Mouse (Mus musculus): ENCODE measurements around the gene Chp2. TPM values are rescaled to one million over a fixed set of nuclear protein-coding genes. Genes with fewer than 3 reads are reported as not detected.
"Not testable (repeated sequence)": the region's sequence is repeated elsewhere in the genome, so short reads cannot be mapped to it uniquely, and the experiment has no call there.

Chp2 gene
- polyA plus RNA-seq, 1 experiment from 2014 or later, result 0.22 TPM

- no peak overlapping the region for H3K27ac ChIP-seq (replicated peaks)
- H3K27me3 ChIP-seq, result no peaks in the 10 kb centered on the region
- 88% methylated on average over 2 of the region's 2 CpGs for WGBS
- no peaks in the 10 kb centered on the region for H3K9me3 ChIP-seq
- H3K4me2 ChIP-seq (replicated peaks), result no peak overlapping the region
- H3K4me1 ChIP-seq, result no peaks in the 10 kb centered on the region
- no peak for ATAC-seq (ENCODE audit: low FRiP score, low read depth)
- H3K9ac ChIP-seq (replicated peaks), result no peak overlapping the region
- H3K4me3 ChIP-seq, result no peak overlapping the region
- no peaks in the 10 kb centered on the region for H3K36me3 ChIP-seq
Observed at GRCm38 (mm10) chr7:122206121-122206520, 13.2 kb upstream of the Chp2 start.

DNA sequence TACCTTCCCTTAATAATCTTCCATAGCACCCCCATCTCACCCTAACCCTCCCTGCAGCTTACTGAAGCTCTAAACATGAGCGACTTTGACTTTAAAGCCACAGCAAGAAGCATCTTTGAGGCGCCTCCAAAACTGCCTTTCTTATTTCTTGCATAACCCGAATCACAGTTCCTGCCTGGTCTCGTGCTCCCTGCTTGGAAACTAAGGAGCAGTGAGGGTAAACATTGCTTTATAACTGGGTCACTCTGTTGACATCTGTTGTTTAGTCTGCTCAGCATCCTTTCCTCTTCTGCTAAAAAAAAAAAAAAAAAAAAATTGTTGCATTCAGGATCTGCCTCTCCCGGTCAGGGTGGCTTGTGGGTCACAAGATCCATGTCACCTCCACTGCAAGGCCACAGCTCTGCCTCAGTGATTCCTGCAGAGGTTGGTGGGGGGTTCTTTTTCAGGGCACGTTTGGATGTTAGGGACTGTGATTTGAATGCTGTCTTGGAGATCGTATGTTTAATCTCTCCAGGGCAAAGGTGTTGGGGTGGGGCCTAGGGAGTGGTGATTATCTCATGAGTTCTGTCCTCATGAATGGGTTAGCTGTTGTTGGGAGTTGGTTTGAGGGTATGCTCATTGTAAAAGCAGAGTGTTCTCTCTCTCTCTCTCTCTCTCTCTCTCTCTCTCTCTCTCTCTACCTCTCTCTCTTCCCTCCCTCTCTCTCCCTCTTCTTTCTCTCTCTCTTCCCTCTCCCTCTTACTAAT lies 10.8 kb upstream of the Chp2 start:
- WGBS, result 56% methylated on average over 7 of the region's 7 CpGs

DNA sequence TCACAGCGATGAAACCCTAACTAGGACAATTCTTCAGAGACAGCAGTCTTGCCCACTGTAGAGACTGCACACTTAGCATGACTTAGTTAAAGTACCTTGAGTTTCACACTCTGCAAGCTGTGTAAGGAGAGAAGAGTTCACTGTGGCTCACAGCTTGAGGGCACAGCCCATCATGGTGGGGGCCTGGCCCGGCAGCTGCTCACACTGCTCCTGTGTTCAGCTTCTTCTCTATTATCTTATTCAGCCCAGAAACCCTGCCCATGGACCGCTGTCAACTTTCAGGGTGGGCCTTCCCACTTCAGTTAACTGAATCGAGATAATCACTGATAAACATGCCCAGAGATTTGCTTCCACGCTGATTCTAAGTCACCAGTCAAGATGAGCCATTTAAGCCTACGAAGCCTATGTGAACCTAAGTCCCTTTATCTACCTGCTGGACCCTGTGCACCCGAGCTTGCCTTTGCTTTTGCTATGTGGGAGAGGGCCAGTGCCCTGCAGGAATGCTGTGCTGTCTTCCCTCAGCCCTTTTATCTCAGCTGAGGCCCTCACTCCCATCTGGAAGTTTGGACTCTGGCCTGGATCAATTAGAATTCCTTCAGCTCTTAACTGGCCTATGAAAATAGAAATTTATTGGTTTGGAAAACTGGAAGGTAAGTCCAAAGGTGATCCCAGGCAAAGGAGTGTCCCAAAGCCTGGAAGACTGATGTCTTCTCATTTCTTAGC lies 6.9 kb downstream of the Chp2 start:
- no peaks in the 10 kb centered on the region for H3K4me1 ChIP-seq
- no peak overlapping the region for H3K4me2 ChIP-seq (replicated peaks)
- no peaks in the 10 kb centered on the region for H3K27me3 ChIP-seq
- no peak for ATAC-seq (ENCODE audit: low FRiP score, low read depth)
- WGBS, result 78% methylated on average over 7 of the region's 7 CpGs
- H3K27ac ChIP-seq (replicated peaks), result no peak overlapping the region
- no peaks in the 10 kb centered on the region for H3K9me3 ChIP-seq
- no peak overlapping the region for H3K9ac ChIP-seq (replicated peaks)
- H3K36me3 ChIP-seq, result no peaks in the 10 kb centered on the region
- no peak overlapping the region for H3K4me3 ChIP-seq

More for the DNA sequence above, 10.8 kb upstream of the Chp2 start:
- Histone ChIP-seq H3K27me3 (no peaks in the 10 kb centered on the region), H3K9ac (replicated peaks) (no peak overlapping the region), H3K27ac (replicated peaks) (no peak overlapping the region), H3K4me1 (no peaks in the 10 kb centered on the region), H3K4me2 (replicated peaks) (no peak overlapping the region), H3K4me3 (no peak overlapping the region), H3K9me3 (no peaks in the 10 kb centered on the region), H3K36me3 (no peaks in the 10 kb centered on the region)
- ATAC-seq (ENCODE audit: low FRiP score, low read depth), result no peak

DNA sequence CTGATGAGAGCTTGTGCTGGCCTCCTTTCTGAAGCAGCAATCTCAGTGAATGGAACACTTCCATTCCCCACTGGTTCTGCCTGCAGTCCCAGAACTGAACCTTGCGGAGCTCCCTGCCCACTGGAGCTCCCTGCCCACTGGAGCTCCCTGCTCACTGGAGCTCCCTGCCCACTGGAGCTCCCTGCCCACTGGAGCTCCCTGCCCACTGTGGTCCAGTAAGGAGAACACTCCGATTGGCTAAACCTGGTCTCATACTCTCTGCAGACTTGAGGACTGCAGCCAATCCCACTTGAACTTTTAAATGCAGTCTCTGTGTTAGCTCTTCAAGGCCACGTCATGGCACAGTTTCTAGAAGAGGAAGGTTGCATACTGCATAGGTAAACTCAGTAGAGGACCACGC lies 7.4 kb downstream of the Chp2 start:
- Histone ChIP-seq H3K9ac (replicated peaks) (no peak overlapping the region), H3K36me3 (no peaks in the 10 kb centered on the region), H3K4me3 (no peak overlapping the region), H3K9me3 (no peaks in the 10 kb centered on the region), H3K27ac (replicated peaks) (no peak overlapping the region), H3K4me1 (no peaks in the 10 kb centered on the region), H3K4me2 (replicated peaks) (no peak overlapping the region), H3K27me3 (no peaks in the 10 kb centered on the region)
- no peak for ATAC-seq (ENCODE audit: low FRiP score, low read depth)
- WGBS, result 83% methylated on average over 4 of the region's 4 CpGs

DNA sequence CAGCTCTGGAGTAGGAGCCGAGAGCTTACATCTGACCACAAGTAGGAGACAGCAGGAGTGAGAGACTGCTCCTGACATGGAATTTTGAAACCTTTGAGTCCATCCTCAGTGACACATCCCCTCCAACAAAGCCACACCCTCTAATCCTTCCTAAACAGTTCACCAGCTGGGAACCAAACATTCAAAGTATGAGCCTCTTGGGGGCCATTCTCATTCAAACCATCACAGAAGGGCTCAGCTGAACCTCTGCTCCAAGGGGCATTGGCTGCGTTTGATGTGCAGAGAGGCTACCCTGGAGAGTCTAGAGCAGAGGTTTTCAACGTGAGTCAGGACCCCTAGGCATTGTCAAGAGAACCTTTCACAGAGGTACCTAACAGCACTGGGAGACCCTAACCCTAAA lies 10.0 kb downstream of the Chp2 start:
- WGBS, result 57% methylated on average over 3 of the region's 3 CpGs
- no peak for ATAC-seq (ENCODE audit: low FRiP score, low read depth)

GRCm38 (mm10) chr7:122229916-122230315 lies 10.6 kb downstream of the Chp2 start:
- Histone ChIP-seq H3K27ac (replicated peaks) (no peak overlapping the region), H3K9me3 (no peaks in the 10 kb centered on the region), H3K36me3 (no peaks in the 10 kb centered on the region), H3K4me1 (no peaks in the 10 kb centered on the region), H3K27me3 (no peaks in the 10 kb centered on the region), H3K4me3 (no peak overlapping the region), H3K4me2 (replicated peaks) (no peak overlapping the region), H3K9ac (replicated peaks) (no peak overlapping the region)
- ATAC-seq (ENCODE audit: low FRiP score, low read depth), result no peak
- WGBS, result 66% methylated on average over 4 of the region's 4 CpGs

More for the DNA sequence above, 10.0 kb downstream of the Chp2 start:
- no peak overlapping the region for H3K4me2 ChIP-seq (replicated peaks)
- H3K36me3 ChIP-seq, result no peaks in the 10 kb centered on the region
- H3K9me3 ChIP-seq, result no peaks in the 10 kb centered on the region
- no peaks in the 10 kb centered on the region for H3K27me3 ChIP-seq
- no peak overlapping the region for H3K9ac ChIP-seq (replicated peaks)
- no peaks in the 10 kb centered on the region for H3K4me1 ChIP-seq
- no peak overlapping the region for H3K27ac ChIP-seq (replicated peaks)
- no peak overlapping the region for H3K4me3 ChIP-seq

- H3K4me2 ChIP-seq (replicated peaks), result no peak overlapping the region
- H3K9me3 ChIP-seq, result no peaks in the 10 kb centered on the region
- no peaks in the 10 kb centered on the region for H3K27me3 ChIP-seq
- H3K4me1 ChIP-seq, result no peaks in the 10 kb centered on the region
- no peak overlapping the region for H3K27ac ChIP-seq (replicated peaks)
- no peak overlapping the region for H3K4me3 ChIP-seq
- WGBS, result 92% methylated on average over 4 of the region's 4 CpGs
- no peaks in the 10 kb centered on the region for H3K36me3 ChIP-seq
- no peak for ATAC-seq (ENCODE audit: low FRiP score, low read depth)
- H3K9ac ChIP-seq (replicated peaks), result no peak overlapping the region
Observed at GRCm38 (mm10) chr7:122230866-122231265, 11.6 kb downstream of the Chp2 start.

GRCm38 (mm10) chr7:122238939-122239338 lies 19.6 kb downstream of the Chp2 start:
- no peak for ATAC-seq (ENCODE audit: low FRiP score, low read depth)
- no peaks in the 10 kb centered on the region for H3K27me3 ChIP-seq
- WGBS, result 88% methylated on average over 2 of the region's 2 CpGs

DNA sequence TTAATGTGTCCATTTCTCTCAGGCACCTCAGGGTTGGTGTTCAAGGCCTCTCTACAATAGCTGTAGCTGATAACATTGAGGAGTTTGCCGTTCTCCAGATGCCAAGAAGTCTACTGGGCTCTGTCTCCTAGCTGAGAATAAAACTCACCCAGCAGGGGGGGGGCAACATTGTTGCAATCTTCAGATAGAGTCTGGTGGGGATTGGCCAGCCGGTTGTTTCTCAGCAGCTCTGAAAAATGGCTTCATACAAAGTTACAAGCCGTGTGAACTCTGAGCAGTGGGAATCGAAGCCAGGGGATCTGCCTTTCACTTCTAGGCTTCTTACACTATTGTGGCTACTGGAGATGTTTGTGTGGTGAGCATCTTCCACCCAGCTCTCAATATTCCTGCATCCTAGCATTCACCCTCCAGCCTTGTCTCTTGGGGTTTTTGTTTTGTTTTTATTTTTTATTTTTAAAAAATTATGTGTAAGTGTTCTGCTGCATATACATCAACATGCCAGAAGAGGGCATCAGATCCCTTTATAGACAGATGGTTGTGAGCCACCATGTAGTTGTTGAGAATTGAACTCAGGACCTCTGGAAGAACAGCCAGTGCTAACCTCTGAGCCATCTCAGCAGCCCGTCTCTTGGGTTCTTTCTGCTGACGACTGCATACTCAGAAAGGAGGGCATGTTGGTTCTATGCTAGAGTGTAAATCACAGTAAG lies 21.3 kb downstream of the Chp2 start:
- peaks cover 6% of the 10 kb centered on the region; the same call in 1 of the 2 replicates for H3K4me1 ChIP-seq
- WGBS, result 86% methylated on average over 6 of the region's 6 CpGs
- H3K4me3 ChIP-seq, result no peak overlapping the region
- no peaks in the 10 kb centered on the region for H3K36me3 ChIP-seq
- ATAC-seq (ENCODE audit: low FRiP score, low read depth), result no peak
- H3K4me2 ChIP-seq (replicated peaks), result no peak overlapping the region
- no peak overlapping the region for H3K9ac ChIP-seq (replicated peaks)
- H3K27ac ChIP-seq (replicated peaks), result no peak overlapping the region
- no peaks in the 10 kb centered on the region for H3K27me3 ChIP-seq
- H3K9me3 ChIP-seq, result no peaks in the 10 kb centered on the region

More at GRCm38 (mm10) chr7:122238939-122239338, 19.6 kb downstream of the Chp2 start:
- peaks cover 2% of the 10 kb centered on the region; the same call in 1 of the 2 replicates for H3K4me1 ChIP-seq
- no peaks in the 10 kb centered on the region for H3K9me3 ChIP-seq
- no peak overlapping the region for H3K4me2 ChIP-seq (replicated peaks)
- H3K36me3 ChIP-seq, result no peaks in the 10 kb centered on the region
- H3K27ac ChIP-seq (replicated peaks), result no peak overlapping the region
- no peak overlapping the region for H3K4me3 ChIP-seq
- no peak overlapping the region for H3K9ac ChIP-seq (replicated peaks)

GRCm38 (mm10) chr7:122242260-122242659 lies 23.0 kb downstream of the Chp2 start:
- 63% methylated on average over 1 of the region's 1 CpGs for WGBS
- Histone ChIP-seq H3K9ac (replicated peaks) (no peak overlapping the region), H3K27ac (replicated peaks) (no peak overlapping the region), H3K4me2 (replicated peaks) (no peak overlapping the region), H3K4me3 (no peak overlapping the region), H3K9me3 (no peaks in the 10 kb centered on the region), H3K4me1 (peaks cover 6% of the 10 kb centered on the region; the same call in 1 of the 2 replicates), H3K36me3 (no peaks in the 10 kb centered on the region), H3K27me3 (no peaks in the 10 kb centered on the region)
- ATAC-seq (ENCODE audit: low FRiP score, low read depth), result no peak; the same call in 1 of the 2 replicates

- H3K27me3 ChIP-seq; ATAC-seq (ENCODE audit: low FRiP score, low read depth); H3K4me2 ChIP-seq (replicated peaks); H3K4me3 ChIP-seq; H3K9ac ChIP-seq (replicated peaks); H3K9me3 ChIP-seq; H3K4me1 ChIP-seq; H3K27ac ChIP-seq (replicated peaks); H3K36me3 ChIP-seq: not testable (repeated sequence)
Observed at GRCm38 (mm10) chr7:122242744-122243143, 23.4 kb downstream of the Chp2 start.

- H3K36me3 ChIP-seq, result no peaks in the 10 kb centered on the region
- peaks cover 6% of the 10 kb centered on the region; the same call in 1 of the 2 replicates for H3K4me1 ChIP-seq
- H3K4me2 ChIP-seq (replicated peaks), result no peak overlapping the region
- H3K4me3 ChIP-seq, result no peak overlapping the region
- no peak for ATAC-seq (ENCODE audit: low FRiP score, low read depth)
- no peaks in the 10 kb centered on the region for H3K9me3 ChIP-seq
- no peaks in the 10 kb centered on the region for H3K27me3 ChIP-seq
- no peak overlapping the region for H3K9ac ChIP-seq (replicated peaks)
- H3K27ac ChIP-seq (replicated peaks), result no peak overlapping the region
- WGBS, result 30% methylated on average over 7 of the region's 7 CpGs
Observed at GRCm38 (mm10) chr7:122244166-122244565, 24.9 kb downstream of the Chp2 start.
